Mouse (Mus musculus) testis, postnatal 14 days (tissue): ENCODE data around the gene Metrnl.

ENCODE experiments used
- DNase-seq: peaks from one replicate; pipeline ENCODE4 v3.0.0; 2021; ENCODE audit warnings: low spot score

The Metrnl gene

DNA sequence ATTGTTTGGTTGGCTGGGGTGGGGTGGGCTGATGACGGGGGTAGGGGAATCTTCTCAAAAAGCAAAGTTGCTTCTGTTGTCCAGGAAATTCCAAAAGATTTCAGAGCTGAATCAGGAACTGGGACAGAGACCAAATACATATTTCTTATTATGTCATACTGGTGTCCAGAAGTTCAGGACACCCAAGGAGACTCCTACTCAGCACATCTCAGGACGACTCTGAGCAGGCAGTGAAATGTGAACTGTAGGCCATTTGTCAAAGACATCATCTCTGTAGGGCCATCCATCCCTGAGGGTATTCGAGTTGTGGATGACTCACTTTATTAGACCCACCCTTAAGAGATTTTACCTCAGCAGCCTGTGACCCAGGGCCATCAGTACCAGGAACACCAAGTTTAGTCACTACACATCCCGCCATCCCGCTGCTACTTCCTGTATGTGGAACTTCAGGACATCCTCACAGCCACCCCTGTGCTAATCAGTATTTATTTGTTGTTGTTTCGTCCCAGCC lies 15.8 kb upstream of the Metrnl start:
- no peak for DNase-seq

DNA sequence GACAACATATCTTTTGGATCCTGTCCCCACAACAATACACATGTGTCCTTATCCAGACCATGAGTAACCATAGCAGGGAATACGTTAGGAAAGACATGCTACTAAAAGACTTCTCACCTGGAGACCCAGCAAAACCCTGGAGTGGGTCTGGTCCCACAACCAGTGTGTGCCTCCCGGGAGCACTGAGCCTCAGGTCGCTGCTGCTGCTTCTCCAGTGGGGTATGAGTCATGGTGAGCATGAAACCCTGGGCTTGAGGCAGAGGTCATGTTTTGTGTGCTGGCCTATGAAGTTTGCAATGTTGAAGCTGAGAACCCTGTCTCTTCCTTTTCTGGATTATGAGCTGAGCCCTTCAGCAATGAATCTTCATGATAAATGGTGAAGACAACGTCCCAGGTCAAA lies 15.3 kb upstream of the Metrnl start:
- DNase-seq = no peak

DNA sequence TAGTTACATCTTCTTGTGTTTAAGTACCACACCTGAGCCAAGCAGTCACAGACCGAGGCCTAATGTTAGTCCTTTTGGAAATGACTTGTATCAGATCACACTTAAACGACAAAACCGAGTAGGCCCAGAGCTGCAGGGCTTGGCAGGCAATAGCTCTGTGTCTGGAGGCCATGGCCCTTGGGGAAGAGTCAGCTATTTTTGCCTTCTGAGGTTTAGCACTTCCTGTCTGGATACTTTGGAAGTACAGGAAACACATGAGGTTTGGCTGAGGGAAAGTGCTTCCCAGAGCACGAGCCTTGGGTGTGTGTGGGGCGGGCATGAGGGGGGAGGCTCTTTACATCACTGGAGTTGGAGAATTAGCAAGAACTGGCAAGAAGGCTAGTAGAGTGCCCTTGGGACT lies 14.7 kb upstream of the Metrnl start:
- no peak for DNase-seq

DNA sequence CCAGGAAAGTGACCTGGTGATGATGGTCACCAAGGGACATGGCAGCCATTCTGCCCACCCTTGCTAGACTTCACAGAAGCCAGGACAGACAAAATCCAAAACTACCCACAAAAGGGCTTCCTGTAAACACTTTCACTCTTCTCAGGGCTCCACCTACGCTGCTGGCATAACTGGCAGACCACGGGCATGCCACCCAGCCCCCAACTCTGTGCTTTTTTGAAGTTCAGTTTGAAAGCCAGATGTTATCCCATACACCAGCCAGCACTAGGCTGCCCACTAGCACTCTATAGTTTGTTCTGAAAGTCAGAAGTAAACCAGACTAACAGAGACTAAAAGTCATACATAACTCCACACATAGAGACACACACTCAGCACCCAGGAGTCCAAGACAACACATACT lies 13.3 kb upstream of the Metrnl start:
- DNase-seq = no peak

DNA sequence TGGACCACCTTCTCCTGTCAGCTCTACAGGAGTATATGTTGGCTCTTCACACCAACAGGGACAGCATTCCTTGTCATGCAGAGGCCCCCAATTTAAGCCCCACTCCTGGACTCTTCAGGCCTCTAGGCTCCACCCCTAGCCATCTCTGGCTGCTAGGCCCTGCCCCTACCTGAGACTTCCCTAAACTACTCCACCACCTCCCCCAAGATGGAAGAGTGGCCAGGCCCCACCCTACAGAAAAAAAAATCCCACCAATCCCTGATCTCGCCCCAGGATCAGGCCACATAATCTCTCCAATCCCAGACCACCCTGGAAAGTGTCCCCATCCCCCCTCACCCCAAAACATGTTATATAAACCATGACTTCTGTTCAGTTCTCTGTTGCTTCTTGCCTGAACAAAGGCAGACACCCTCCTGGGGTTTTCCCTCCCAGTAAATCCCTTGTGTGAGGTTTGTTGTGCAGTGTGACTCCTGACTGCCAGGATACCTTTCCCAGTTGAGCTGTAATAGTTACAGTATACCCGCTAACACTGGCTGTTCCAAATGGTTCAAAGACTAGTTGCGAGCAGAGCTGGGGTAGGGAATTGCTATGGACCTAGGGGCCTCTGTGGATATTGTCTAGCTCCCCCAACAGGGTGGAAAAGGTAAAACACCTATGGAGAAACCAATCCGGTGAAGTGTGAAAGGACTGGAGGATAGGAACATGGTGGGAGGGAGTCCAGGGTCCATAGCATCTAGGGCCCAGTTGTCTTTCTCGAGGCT lies 5.9 kb upstream of the Metrnl start:
- DNase-seq = no peak

DNA sequence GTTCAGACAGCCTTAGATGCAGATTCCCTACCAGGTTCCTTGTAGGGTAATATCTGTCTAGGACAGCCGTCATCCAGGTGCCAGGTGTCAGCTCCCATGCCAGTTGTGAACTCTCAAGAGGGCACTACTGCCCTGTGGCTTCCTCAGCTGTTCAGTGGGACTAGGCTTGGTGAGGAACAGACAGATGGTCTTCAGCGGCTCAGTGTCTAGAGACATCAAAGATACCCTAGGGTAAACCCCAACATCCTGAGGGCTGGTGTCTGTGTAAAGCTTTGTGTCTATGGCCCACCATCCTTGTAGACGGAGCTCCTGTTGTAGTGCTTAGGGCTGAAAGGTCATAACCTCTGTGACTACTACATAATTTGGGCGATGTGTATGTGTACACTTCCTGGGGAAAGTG lies 4.1 kb upstream of the Metrnl start:
- no peak for DNase-seq

DNA sequence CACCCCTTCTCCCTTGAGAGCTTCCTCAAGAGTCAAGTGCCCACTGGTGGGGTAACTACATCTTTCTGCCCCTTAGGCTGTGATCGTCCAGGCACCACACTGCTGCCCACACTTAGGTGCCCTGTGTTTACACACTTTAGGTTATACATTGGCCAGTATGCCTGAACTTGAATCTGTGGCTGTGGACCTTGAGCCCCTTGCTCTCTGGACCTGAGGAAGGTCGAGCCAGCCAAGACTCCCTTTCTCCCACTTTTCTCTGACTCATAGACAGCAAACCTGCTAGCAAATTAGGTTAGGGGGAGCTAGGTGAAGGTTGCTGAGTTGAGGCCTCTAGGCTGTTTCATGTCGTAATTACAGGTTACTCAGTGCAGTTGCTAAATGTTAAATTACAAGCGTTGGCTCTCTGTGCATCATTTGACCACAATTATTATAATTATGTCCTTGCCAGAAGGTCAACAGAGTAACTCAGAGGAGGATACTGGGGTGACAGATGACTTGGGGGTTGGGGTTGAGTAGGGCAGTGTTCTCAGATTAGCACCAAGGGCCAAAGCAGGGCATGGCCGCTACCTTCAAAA lies 2.9 kb upstream of the Metrnl start:
- no peak for DNase-seq

DNA sequence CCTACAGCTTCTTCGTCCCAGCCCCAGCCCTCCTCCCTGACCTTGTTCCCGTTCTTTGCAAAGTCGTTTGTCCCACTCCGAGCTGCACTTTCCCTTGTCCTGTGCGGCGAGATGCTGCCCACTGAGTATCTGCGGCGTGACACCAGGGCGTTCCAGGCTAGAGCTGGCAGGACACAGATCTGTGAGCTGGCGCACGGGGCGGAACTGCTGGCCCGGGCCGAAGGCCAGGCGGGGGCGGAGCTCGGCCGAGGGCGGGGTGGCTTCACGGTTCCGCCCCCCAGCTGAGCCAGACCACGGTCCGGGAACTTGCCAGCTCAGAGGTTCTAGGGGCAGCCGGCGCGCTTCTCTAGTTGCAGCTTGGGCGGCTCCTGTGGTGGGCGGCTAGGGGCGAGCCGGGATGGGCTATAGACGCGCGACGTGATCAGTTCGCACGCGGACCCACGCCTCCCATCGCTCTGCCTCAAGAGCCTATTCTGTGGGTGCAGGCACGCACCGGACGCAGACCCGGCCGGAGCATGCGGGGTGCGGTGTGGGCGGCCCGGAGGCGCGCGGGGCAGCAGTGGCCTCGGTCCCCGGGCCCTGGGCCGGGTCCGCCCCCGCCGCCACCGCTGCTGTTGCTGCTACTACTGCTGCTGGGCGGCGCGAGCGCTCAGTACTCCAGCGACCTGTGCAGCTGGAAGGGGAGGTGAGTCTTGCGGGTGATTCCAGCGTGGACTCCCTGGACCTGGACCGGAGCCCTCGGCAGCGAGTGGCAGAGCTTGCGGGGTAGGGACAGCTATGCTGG lies 959 bp downstream of the Metrnl start:
- peak; percentile 80 for DNase-seq

DNA sequence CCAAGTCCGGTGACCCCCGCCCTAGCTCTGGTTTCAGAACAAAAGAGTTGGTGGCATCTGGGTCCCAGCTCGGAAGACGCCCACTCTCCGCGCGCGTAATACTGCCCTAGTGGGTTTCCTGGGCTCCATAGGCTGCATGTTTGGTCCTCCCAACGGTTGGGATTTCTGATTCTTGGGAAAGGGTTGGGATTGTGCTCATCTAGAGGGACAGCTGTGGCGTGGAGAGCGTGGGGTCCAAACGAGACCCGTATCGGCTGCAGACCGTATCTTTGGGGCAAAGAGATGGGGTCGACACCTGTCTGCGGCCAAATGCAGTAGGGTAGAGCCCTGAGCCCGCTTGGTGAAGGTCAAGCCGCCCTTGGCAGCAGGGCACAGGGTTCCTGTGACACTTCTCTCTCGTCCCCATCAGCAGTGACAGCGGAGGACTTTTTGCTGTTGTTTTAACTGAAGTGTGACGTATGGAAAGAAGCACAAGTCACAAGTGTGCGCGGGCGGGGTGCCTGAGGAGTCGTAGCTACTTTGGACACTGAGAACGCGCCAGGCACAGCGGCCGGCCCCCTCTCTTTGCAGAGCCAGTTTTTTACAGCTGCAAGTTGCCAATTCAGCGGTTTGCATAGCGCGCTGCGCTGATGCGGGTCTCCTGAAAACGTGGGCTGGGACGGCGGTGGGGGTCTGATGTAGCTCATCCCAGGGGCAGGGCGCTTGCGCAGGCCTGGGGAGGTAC lies 1.7 kb downstream of the Metrnl start:
- peak; percentile 32 for DNase-seq

DNA sequence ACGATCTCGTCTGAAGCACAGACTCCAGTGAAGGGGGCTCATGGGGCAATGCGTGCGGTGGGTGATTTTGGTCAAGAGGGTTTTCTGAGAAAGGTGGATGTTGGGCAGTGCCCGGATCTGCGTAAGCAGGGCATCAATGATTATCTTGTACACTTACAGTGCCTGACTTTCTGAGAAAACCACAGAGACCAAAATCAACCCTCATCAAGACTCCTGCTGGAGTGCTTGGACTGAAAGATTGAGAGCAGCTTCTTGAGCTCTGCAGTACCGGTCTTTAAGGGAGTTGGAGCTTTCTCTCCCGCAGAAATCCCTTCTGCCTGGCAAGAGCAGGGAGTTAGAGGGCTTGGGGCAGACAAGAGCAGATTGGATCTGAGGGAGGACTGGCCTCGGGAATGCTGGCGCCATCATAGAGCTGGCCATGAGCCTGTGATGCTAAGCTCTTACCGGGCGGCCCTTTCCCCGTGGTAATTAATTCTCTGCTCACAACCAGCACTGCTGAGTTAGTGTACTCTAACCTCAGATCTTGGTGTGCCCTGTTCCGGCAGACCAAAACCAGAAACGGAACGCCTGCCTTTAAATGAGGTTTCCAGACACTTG lies 2.4 kb downstream of the Metrnl start:
- no peak for DNase-seq

DNA sequence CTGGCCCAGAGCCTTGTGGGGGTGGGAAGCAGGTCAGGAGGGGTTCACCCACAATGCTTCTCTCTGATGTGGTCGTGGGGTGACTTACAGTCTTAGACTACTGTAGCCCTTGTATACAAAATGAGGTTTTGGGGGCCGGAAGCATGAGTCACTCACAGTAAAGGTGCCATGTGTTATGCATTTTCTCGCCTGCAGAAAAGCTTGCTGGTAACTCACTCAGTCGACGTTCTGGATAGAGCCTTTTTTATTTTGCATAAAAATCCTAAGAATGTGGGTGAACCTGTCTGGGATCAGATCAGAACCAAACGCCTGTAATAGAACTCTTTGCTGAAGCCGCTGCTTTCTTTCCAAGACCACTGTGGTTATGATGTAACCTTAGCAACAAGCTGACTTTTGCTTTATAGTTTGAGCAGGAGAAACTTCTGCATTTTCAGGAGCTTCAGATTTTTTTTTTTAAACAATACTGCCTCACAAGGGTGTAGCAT lies 5.2 kb downstream of the Metrnl start:
- no peak for DNase-seq

DNA sequence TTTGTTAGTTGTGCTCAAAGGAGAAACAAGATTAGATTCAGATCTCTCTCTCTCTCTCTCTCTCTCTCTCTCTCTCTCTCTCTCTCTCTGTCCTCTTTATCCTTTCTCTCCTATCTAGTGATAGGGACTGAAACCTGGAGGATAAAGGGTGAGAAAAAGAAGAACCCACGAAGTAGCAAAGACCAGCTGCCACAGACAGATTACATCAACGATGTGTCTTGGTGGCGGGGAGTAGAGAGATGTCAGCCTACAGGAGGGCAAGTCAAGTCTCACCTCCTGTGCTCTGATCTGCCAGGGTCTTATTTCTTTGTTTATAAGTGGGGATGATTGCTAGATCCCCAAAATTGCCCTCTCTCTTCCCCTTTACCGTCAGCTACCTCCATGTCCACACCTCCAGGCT lies 7.9 kb downstream of the Metrnl start:
- no peak for DNase-seq

DNA sequence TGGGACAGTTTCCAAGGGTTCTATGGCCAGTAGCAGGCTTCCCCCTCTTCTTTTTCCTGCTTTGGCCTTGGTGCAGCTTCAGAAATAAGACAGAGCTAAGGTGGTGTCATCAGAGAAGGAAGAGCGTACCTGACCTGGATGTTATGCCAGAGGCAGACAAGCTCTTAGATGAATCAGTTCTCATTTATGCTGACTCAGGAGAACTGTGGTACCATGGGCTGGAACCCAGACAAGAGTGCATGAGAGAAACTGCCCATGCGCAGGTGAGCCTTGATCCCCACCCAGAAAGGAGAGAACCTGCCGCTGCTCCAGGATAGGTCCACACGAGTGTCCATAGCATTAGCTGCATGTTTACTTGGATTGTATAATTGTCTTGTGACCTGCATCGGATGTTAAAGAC lies 8.9 kb downstream of the Metrnl start:
- no peak for DNase-seq

DNA sequence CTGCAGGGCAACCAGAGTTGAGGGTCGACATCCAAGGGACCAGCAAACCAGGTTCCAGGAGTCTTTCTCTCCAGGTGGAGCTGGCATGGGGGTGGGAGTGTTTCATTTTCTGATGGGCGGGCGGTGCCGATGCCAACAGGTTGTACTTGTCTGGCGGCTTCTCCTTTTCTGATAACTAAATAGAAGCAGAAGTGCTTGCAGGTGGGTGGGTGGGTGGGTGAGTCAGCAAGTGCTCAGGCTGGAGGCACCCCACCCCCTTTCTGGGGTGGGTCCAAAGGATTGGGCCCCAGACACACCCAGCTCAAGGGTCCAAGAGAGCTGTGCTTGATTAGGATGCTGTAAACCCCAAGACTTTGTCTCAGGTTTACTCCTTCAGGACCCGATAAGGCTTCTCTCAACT lies 11.6 kb downstream of the Metrnl start:
- DNase-seq = no peak

DNA sequence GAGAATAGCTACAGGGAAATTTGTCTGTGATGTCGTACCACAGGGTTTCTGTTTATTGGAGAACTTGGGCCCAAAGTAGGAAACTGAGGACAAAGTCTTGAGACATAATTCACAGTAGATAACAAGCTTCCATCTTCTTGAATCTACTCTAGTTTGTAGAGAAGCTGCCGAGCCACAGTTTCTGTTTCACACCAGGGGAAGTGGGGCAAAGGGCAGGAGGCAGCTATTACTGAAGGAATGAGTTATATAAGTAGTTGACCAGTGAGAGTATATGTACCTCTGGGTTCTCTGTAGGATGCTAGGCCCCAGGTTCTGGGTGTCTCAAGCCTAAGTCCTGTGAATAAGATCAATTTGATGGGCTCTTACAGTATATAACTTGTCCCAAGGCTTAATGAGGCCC lies 12.2 kb downstream of the Metrnl start:
- no peak for DNase-seq

DNA sequence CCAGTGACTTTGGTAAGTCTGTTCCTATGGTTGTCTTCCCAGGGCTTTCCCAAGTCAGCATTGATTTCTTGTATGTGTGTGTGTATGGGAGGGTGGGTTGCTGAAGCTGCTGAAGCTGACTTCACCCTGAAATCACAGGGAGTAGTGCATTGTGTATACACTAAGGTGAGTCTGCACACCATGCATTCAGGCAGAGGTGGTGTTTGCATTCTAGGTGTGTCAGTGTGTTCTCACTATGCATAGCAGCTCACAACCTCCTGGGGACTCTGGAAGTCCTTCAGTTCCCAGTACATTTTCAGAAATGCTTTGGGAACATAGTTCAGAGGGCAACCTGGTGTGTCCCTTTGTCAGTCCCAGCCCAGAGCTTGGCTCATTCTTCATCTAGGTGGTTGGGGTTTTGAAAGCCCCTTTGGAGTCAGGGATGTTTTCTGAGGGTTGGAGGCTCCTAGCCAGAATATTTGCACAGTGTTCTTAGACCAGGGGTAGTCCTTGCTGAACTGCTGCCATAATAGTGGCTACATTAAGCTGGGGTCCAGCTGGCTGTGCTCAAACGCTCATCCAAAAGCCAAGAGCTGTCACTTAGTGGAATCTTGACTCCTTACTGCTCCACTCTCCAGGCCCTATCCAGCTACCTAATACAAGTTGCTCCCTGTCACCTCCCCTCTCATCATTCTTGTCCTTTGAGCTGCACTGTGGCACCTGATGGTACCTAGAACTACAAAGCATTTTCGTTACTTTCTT lies 13.6 kb downstream of the Metrnl start:
- no peak for DNase-seq

DNA sequence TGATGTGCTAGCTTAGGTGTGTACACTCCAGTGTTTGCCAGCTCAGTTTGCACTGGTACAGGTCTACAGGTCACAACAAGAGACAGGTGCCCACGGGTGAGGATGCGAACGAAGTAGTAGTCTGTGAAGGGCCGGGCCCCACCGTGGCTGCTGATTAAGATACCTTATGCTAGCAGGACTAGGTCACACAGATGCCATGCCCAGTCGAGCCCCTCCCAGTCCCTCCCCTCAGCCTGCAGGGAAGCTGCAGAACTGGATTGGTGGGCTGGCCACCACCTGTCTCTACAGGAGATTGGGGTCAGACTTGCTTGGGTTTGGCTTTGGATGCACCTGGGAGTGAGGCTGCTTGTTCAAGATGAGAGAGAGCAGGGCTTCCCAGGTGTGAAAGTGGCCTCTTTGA lies 16.4 kb downstream of the Metrnl start:
- no peak for DNase-seq

DNA sequence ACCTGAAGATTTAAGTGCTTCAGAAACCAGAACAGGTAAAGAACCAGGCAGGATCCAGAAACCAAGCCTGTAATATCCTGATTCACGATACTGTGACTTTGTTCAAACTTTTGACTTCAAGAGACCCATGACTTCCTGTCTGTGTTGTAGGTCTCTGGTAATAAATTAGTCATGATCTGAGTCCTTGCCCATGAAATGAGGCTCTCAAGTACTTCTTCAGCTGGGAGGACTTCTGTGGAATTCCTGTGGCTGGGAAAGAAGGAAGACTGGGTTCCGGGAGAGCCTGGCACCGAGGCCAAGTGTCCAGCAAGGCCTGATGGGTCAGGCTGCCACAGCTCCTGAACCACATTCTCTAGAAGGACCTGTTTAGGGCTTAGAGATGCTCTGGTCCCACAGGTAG lies 19.4 kb downstream of the Metrnl start:
- no peak for DNase-seq

DNA sequence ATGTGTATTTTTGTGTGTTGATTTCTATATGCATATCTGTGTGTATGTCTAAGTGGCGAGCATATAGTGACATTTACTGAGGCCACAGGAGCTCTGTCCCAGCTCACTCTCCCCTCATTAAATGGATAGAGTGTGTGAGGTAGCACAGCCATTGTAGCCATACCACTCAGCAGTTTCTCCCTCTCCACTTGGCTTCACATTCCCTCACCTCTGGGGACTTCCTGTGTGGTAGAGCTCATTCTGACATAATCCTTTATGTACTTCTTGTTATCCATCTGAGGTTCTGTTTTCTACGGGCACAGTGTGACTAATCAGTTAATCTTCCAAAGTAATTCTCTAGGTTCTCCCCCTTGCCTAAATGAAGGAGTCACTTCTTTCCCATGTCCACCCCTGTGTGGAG lies 21.1 kb downstream of the Metrnl start:
- no peak for DNase-seq

DNA sequence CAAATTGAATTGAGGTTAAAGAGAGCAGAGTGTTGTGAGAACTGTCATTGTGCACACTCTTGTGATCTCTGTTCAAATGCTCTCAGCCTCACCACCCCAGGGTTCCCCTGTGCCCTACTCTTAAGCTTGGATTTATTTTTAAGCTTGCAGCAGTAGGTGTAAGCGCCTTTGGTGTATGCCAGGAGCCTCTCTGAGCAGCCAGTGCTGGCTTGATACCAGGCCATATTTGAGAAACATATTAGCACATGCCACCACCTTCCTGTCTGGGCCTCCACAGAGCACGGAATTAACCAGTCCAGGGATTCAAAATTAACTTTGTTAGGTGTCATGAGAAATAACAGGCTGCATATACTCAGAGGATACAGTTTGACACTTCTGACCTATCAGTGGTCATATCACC lies 25.3 kb downstream of the Metrnl start:
- no peak for DNase-seq

DNA sequence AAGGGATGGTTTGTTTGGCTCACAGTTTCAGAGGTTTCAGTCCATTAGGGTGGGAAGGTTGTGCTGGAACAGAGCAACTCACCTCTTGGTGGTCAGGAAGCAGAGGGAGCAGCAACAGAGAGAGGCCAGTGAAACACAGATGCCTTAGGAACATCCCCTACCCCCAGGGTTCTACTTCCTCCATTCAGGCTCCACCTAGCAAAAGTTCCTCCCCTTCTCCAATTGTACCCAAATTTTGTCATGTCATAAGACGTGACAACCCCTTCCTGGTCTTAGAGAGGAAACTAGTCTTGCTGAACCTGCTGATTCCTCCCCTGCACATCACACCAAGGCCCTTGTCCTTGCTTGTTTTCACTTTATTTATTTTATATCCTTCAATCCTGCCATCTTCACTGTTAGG lies 32.8 kb downstream of the Metrnl start:
- DNase-seq = no peak
